Mouse (Mus musculus): ENCODE results near the gene Iffo1. TPM values are rescaled to one million over a fixed set of nuclear protein-coding genes. Genes with fewer than 3 reads are reported as not detected.
A peak's percentile ranks its signal among the peaks of the same experiment; 100 is the strongest.

The Iffo1 gene
- polyA plus RNA-seq (2012; rRNA removed): 6.3 and 9.4 TPM in 2 replicates

- WGBS: 4% methylated on average over 16 of the region's 16 CpGs
- DNase-seq (ENCODE audit: low read depth, low spot score): no peak
These were observed at the start of gene Iffo1 for GRCm38 (mm10) chr6:125145001-125145400. TSS of gene Iffo1 (plus strand) at chr6:125145241.

- 2% methylated on average over 41 of the region's 45 CpGs for WGBS
- no peak for DNase-seq (ENCODE audit: low read depth, low spot score)
These were observed 49.4 kb upstream of the Iffo1 start, which contains the start of gene Chd4 for GRCm38 (mm10) chr6:125095391-125096278. TSS of gene Chd4 (plus strand) at chr6:125095981.

- DNase-seq (ENCODE audit: low read depth, low spot score): no peak
- 2% methylated on average over 22 of the region's 32 CpGs for WGBS
These were observed 48.8 kb upstream of the Iffo1 start for GRCm38 (mm10) chr6:125096279-125096596.

GRCm38 (mm10) chr6:125096597-125097345, 48.3 kb upstream of the Iffo1 start:
- no peak for DNase-seq (ENCODE audit: low read depth, low spot score)
- WGBS: under 1% methylated on average over 44 of the region's 44 CpGs

GRCm38 (mm10) chr6:125097346-125097689, 47.7 kb upstream of the Iffo1 start:
- WGBS: under 1% methylated on average over 12 of the region's 12 CpGs
- no peak for DNase-seq (ENCODE audit: low read depth, low spot score)

GRCm38 (mm10) chr6:125097951-125098350, 47.1 kb upstream of the Iffo1 start:
- WGBS: 25% methylated on average over 8 of the region's 8 CpGs
- no peak for DNase-seq (ENCODE audit: low read depth, low spot score)

- WGBS: 39% methylated on average over 3 of the region's 3 CpGs
- DNase-seq (ENCODE audit: low read depth, low spot score): no peak
These were observed 46.5 kb upstream of the Iffo1 start for GRCm38 (mm10) chr6:125098513-125098912.

- DNase-seq (ENCODE audit: low read depth, low spot score): no peak
- 29% methylated on average over 5 of the region's 5 CpGs for WGBS
These were observed 45.5 kb upstream of the Iffo1 start for GRCm38 (mm10) chr6:125099421-125099971.

- 89% methylated on average over 9 of the region's 9 CpGs for WGBS
- DNase-seq (ENCODE audit: low read depth, low spot score): no peak
These were observed 43.6 kb upstream of the Iffo1 start for GRCm38 (mm10) chr6:125101444-125101843.

- no peak for DNase-seq (ENCODE audit: low read depth, low spot score)
- 82% methylated on average over 4 of the region's 4 CpGs for WGBS
These were observed 40.8 kb upstream of the Iffo1 start for GRCm38 (mm10) chr6:125104223-125104622.

GRCm38 (mm10) chr6:125107705-125108104, 37.3 kb upstream of the Iffo1 start:
- no peak for DNase-seq (ENCODE audit: low read depth, low spot score)
- WGBS: 99% methylated on average over 2 of the region's 2 CpGs

GRCm38 (mm10) chr6:125109371-125109770, 35.7 kb upstream of the Iffo1 start:
- no peak for DNase-seq (ENCODE audit: low read depth, low spot score)
- WGBS: 87% methylated on average over 14 of the region's 14 CpGs

GRCm38 (mm10) chr6:125110927-125111326, 34.1 kb upstream of the Iffo1 start:
- 89% methylated on average over 7 of the region's 7 CpGs for WGBS
- no peak for DNase-seq (ENCODE audit: low read depth, low spot score)

GRCm38 (mm10) chr6:125112553-125112952, 32.5 kb upstream of the Iffo1 start:
- no peak for DNase-seq (ENCODE audit: low read depth, low spot score)
- WGBS: 88% methylated on average over 11 of the region's 11 CpGs

GRCm38 (mm10) chr6:125119387-125119786, 25.7 kb upstream of the Iffo1 start:
- 87% methylated on average over 8 of the region's 8 CpGs for WGBS
- no peak for DNase-seq (ENCODE audit: low read depth, low spot score)

- WGBS: 88% methylated on average over 12 of the region's 12 CpGs
- DNase-seq (ENCODE audit: low read depth, low spot score): no peak
These were observed 16.3 kb upstream of the Iffo1 start for GRCm38 (mm10) chr6:125128724-125129123.

- DNase-seq (ENCODE audit: low read depth, low spot score): no peak
- 91% methylated on average over 20 of the region's 20 CpGs for WGBS
These were observed 15.2 kb upstream of the Iffo1 start for GRCm38 (mm10) chr6:125129710-125130402.

- DNase-seq (ENCODE audit: low read depth, low spot score): peak; percentile 65
- WGBS: under 1% methylated on average over 66 of the region's 66 CpGs
These were observed 13.5 kb upstream of the Iffo1 start, which contains the start of gene Nop2 for GRCm38 (mm10) chr6:125131302-125132156. TSS of gene Nop2 (plus strand) at chr6:125131909.

- DNase-seq (ENCODE audit: low read depth, low spot score): no peak
- 2% methylated on average over 11 of the region's 11 CpGs for WGBS
These were observed 12.6 kb upstream of the Iffo1 start for GRCm38 (mm10) chr6:125132470-125132869.
